Mouse (Mus musculus) MEL (cell line): ENCODE measurements around the gene Slc41a2. TPM values are rescaled to one million over a fixed set of nuclear protein-coding genes. Genes with fewer than 3 reads are reported as not detected.

ENCODE experiments used
- DNase-seq: peaks from one replicate; pipeline ENCODE4 v3.0.0; 2011; ENCODE audit warnings: low read depth, low spot score
- H3K27ac ChIP-seq: 2 replicates; pipeline ENCODE4 v1.5.1; 2012; ENCODE audit warnings: low read depth, mild to moderate bottlenecking, control low read depth, low read length, moderate library complexity; ENCODE audit not compliant: control insufficient read depth
- H3K27me3 ChIP-seq, 2 experiments: fragments of 150-350 bp in 1 of 2; sonication (generic) in 1 of 2; 2 replicates each; pipeline ENCODE4 v1.6.1; 2012; ENCODE audit warnings: low read length in 2 of 2, mild to moderate bottlenecking in 2 of 2, improper control_type of control experiment in 1 of 2, moderate library complexity in 1 of 2; ENCODE audit not compliant: insufficient read depth in 2 of 2, control insufficient read depth in 1 of 2
- H3K36me3 ChIP-seq, 2 experiments: 2 replicates each; pipeline ENCODE4 v1.6.1; 2012 to 2014; ENCODE audit warnings: low read length in 2 of 2, improper control_type of control experiment in 1 of 2, inconsistent platforms in 1 of 2, mild to moderate bottlenecking in 1 of 2; ENCODE audit not compliant: insufficient read depth in 2 of 2, control insufficient read depth in 1 of 2
- H3K4me1 ChIP-seq, 2 experiments: fragments of 150-350 bp in 1 of 2; sonication (generic) in 1 of 2; 2 replicates each; pipeline ENCODE4 v1.6.1; 2012; ENCODE audit warnings: low read length in 2 of 2, improper control_type of control experiment in 1 of 2, mild to moderate bottlenecking in 1 of 2; ENCODE audit not compliant: insufficient read depth in 2 of 2, control insufficient read depth in 1 of 2
- H3K4me3 ChIP-seq, 2 experiments: fragments of 150-350 bp in 1 of 2; sonication (generic) in 1 of 2; 2 replicates each; pipeline ENCODE4 v1.5.1; 2012; ENCODE audit warnings: low read depth in 2 of 2, low read length in 2 of 2, mild to moderate bottlenecking in 2 of 2, moderate library complexity in 2 of 2, control low read depth in 1 of 2, improper control_type of control experiment in 1 of 2; ENCODE audit not compliant: control insufficient read depth in 1 of 2, insufficient read depth in 1 of 2
- H3K79me2 ChIP-seq: 2 replicates; pipeline ENCODE4 v1.6.1; 2012; ENCODE audit warnings: mild to moderate bottlenecking, low read length, moderate library complexity; ENCODE audit not compliant: control insufficient read depth, poor library complexity, insufficient read depth
- H3K9ac ChIP-seq: 2 replicates; pipeline ENCODE4 v1.6.1; 2012; ENCODE audit warnings: low read depth, mild to moderate bottlenecking, control low read depth, low read length, moderate library complexity; ENCODE audit not compliant: control insufficient read depth, poor library complexity, severe bottlenecking
- H3K9me3 ChIP-seq: fragments of 150-350 bp; sonication (generic); replicated peaks from 2 replicates; pipeline ENCODE4 v1.6.1; 2012; ENCODE audit warnings: mild to moderate bottlenecking, low read length, improper control_type of control experiment, moderate library complexity; ENCODE audit not compliant: insufficient read depth
- BHLHE40 ChIP-seq: IDR thresholded peaks from 2 replicates; pipeline ENCODE4 v1.6.1; 2012; ENCODE audit warnings: low read depth, mild to moderate bottlenecking, inconsistent platforms, low read length, improper control_type of control experiment, borderline replicate concordance
- CHD1 ChIP-seq: IDR thresholded peaks from 2 replicates; pipeline ENCODE4 v1.6.1; 2012; ENCODE audit warnings: low read depth, mild to moderate bottlenecking, inconsistent platforms, low read length, improper control_type of control experiment
- CHD2 ChIP-seq: IDR thresholded peaks from 2 replicates; pipeline ENCODE4 v1.6.1; 2011; ENCODE audit warnings: low read length, improper control_type of control experiment
- CTCF ChIP-seq, 3 experiments: IDR thresholded peaks in 2 of 3; conservative IDR thresholded peaks in 1 of 3; 2 replicates each; pipeline ENCODE4 v1.5.1; 2011 to 2012; ENCODE audit warnings: low read length in 3 of 3, low read depth in 2 of 3, mild to moderate bottlenecking in 2 of 3, improper control_type of control experiment in 1 of 3, inconsistent platforms in 1 of 3, mixed read lengths in 1 of 3, moderate library complexity in 1 of 3; ENCODE audit not compliant: control insufficient read depth in 1 of 3, insufficient read depth in 1 of 3, poor library complexity in 1 of 3, severe bottlenecking in 1 of 3
- E2F4 ChIP-seq: IDR thresholded peaks from 2 replicates; pipeline ENCODE4 v1.6.1; 2011; ENCODE audit warnings: low read depth, low read length, improper control_type of control experiment, borderline replicate concordance
- ELF1 ChIP-seq: IDR thresholded peaks from 2 replicates; pipeline ENCODE4 v1.6.1; 2014; ENCODE audit warnings: low read depth, mild to moderate bottlenecking, inconsistent platforms, low read length, improper control_type of control experiment, moderate library complexity
- ETS1 ChIP-seq: IDR thresholded peaks from 2 replicates; pipeline ENCODE4 v1.6.1; 2012; ENCODE audit warnings: low read depth, mild to moderate bottlenecking, inconsistent platforms, low read length, improper control_type of control experiment, moderate library complexity
- GABPA ChIP-seq: IDR thresholded peaks from 2 replicates; pipeline ENCODE4 v1.6.1; 2012; ENCODE audit warnings: low read depth, mild to moderate bottlenecking, inconsistent platforms, low read length, improper control_type of control experiment, moderate library complexity
- GATA1 ChIP-seq: IDR thresholded peaks from 2 replicates; pipeline ENCODE4 v1.6.1; 2011; ENCODE audit warnings: low read depth, low read length, improper control_type of control experiment
- HCFC1 ChIP-seq: IDR thresholded peaks from 2 replicates; pipeline ENCODE4 v1.6.1; 2012; ENCODE audit warnings: low read depth, mild to moderate bottlenecking, inconsistent platforms, low read length, improper control_type of control experiment, moderate library complexity
- JUND ChIP-seq: IDR thresholded peaks from 2 replicates; pipeline ENCODE4 v1.6.1; 2011; ENCODE audit warnings: low read depth, mild to moderate bottlenecking, improper control_type of control experiment, low read length
- MAFK ChIP-seq: IDR thresholded peaks from 2 replicates; pipeline ENCODE4 v1.6.1; 2011; ENCODE audit warnings: low read depth, mild to moderate bottlenecking, low read length, improper control_type of control experiment, borderline replicate concordance
- MXI1 ChIP-seq: IDR thresholded peaks from 2 replicates; pipeline ENCODE4 v1.6.1; 2011; ENCODE audit warnings: mild to moderate bottlenecking, low read depth, low read length, improper control_type of control experiment
- MYB ChIP-seq: IDR thresholded peaks from 2 replicates; pipeline ENCODE4 v1.6.1; 2011; ENCODE audit warnings: mild to moderate bottlenecking, low read depth, low read length, improper control_type of control experiment
- NELFE ChIP-seq: IDR thresholded peaks from 2 replicates; pipeline ENCODE4 v1.6.1; 2011; ENCODE audit warnings: low read depth, low read length, improper control_type of control experiment
- POLR2A ChIP-seq, 2 experiments: IDR thresholded peaks; 2 replicates each; pipeline ENCODE4 v1.6.1; 2011 to 2012; ENCODE audit warnings: low read length in 2 of 2, mild to moderate bottlenecking in 2 of 2, control low read depth in 1 of 2, improper control_type of control experiment in 1 of 2, low read depth in 1 of 2, moderate library complexity in 1 of 2; ENCODE audit not compliant: control insufficient read depth in 1 of 2, insufficient read depth in 1 of 2, poor library complexity in 1 of 2
- RAD21 ChIP-seq: IDR thresholded peaks from 2 replicates; pipeline ENCODE4 v1.6.1; 2011; ENCODE audit warnings: mild to moderate bottlenecking, low read depth, low read length, improper control_type of control experiment
- RCOR1 ChIP-seq: IDR thresholded peaks from 2 replicates; pipeline ENCODE4 v1.6.1; 2012; ENCODE audit warnings: low read depth, mild to moderate bottlenecking, inconsistent platforms, low read length, improper control_type of control experiment
- SMC3 ChIP-seq: IDR thresholded peaks from 2 replicates; pipeline ENCODE4 v1.6.1; 2011; ENCODE audit warnings: low read depth, low read length, improper control_type of control experiment
- TCF12 ChIP-seq: IDR thresholded peaks from 2 replicates; pipeline ENCODE4 v1.6.1; 2014; ENCODE audit warnings: low read depth, mild to moderate bottlenecking, inconsistent platforms, low read length, improper control_type of control experiment, moderate library complexity
- UBTF ChIP-seq: IDR thresholded peaks from 2 replicates; pipeline ENCODE4 v1.6.1; 2012; ENCODE audit warnings: low read depth, mild to moderate bottlenecking, inconsistent platforms, low read length, improper control_type of control experiment, moderate library complexity, borderline replicate concordance; ENCODE audit not compliant: insufficient read depth
- USF1 ChIP-seq: IDR thresholded peaks from 2 replicates; pipeline ENCODE4 v1.6.1; 2014; ENCODE audit warnings: low read depth, mild to moderate bottlenecking, inconsistent platforms, low read length, improper control_type of control experiment, moderate library complexity
- USF2 ChIP-seq, 2 experiments: IDR thresholded peaks; 2 replicates each; pipeline ENCODE4 v1.6.1; 2011 to 2012; ENCODE audit warnings: improper control_type of control experiment in 2 of 2, low read length in 2 of 2, borderline replicate concordance in 1 of 2, inconsistent platforms in 1 of 2, low read depth in 1 of 2, mild to moderate bottlenecking in 1 of 2; ENCODE audit not compliant: insufficient read depth in 1 of 2
- ZKSCAN1 ChIP-seq: IDR thresholded peaks from 2 replicates; pipeline ENCODE4 v1.6.1; 2012; ENCODE audit warnings: low read depth, mild to moderate bottlenecking, inconsistent platforms, low read length, improper control_type of control experiment, moderate library complexity
- ZNF384 ChIP-seq: IDR thresholded peaks from 2 replicates; pipeline ENCODE4 v1.6.1; 2012; ENCODE audit warnings: low read depth, mild to moderate bottlenecking, inconsistent platforms, low read length, improper control_type of control experiment
- polyA plus RNA-seq, 2 experiments: library from polyadenylated mRNA; stranded (reverse) in 1 of 2; unstranded in 1 of 2; fragments of >175 nt in 1 of 2; fragments of >200 nt in 1 of 2; gene quantifications; 2 replicates each; pipeline versions ENCODE4 v1.2.1 to v1.2.4; 2012; ENCODE audit warnings: low replicate concordance in 2 of 2, low read depth in 1 of 2; ENCODE audit not compliant: insufficient read length in 2 of 2, insufficient read depth in 1 of 2, missing spikeins in 1 of 2
- total RNA-seq: library from RNA; depleted of rRNA; stranded (reverse); fragments of 300-350 nt; gene quantifications from 2 replicates; pipeline ENCODE4 v1.2.3, GENCODE M21; 2012

The Slc41a2 gene
- total and polyA plus RNA-seq, 3 experiments = not detected

- no peak overlapping the region for H3K9ac ChIP-seq
- DNase-seq = no peak
- no peaks in the 10 kb centered on the region for H3K9me3 ChIP-seq
- peaks cover 20 to 52% of the 10 kb centered on the region in 2 experiments for H3K4me1 ChIP-seq
- H3K79me2 ChIP-seq = peaks cover 9% of the 10 kb centered on the region
- H3K27me3 ChIP-seq = no peaks in the 10 kb centered on the region
- H3K36me3 ChIP-seq = peaks cover 16 to 61% of the 10 kb centered on the region in 2 experiments
- peak overlapping the region; percentile 98 for H3K27ac ChIP-seq
- H3K4me3 ChIP-seq = no peak overlapping the region
- TF ChIP-seq ELF1 (no peak), ZNF384 (no peak), CHD1 (no peak), GATA1 (no peak), JUND (no peak), SMC3 (no peak), CHD2 (no peak), GABPA (no peak), CTCF (IDR thresholded peaks at IDR 0.05 in 2 of 3, conservative IDR thresholded peaks at IDR 0.05 in 1 of 3; ENCODE audit: control insufficient read depth in 1 of 3, insufficient read depth in 1 of 3, low read depth in 2 of 3, low read length in 3 of 3, poor library complexity in 1 of 3, severe bottlenecking in 1 of 3) (no peak), E2F4 (no peak), TCF12 (no peak), NELFE (no peak), MXI1 (no peak), POLR2A (IDR thresholded peaks at IDR 0.05; ENCODE audit: control insufficient read depth in 1 of 2, insufficient read depth in 1 of 2, low read depth in 1 of 2, low read length in 2 of 2, poor library complexity in 1 of 2) (no peak), RAD21 (no peak)
Observed at GRCm38 (mm10) chr10:83374045-83374656, 36.5 kb upstream of the Slc41a2 start.

GRCm38 (mm10) chr10:83368918-83369317, 31.2 kb upstream of the Slc41a2 start:
- H3K36me3 ChIP-seq = peaks cover 15 to 35% of the 10 kb centered on the region in 2 experiments
- H3K9ac ChIP-seq = no peak overlapping the region

More at GRCm38 (mm10) chr10:83368918-83369317, 31.2 kb upstream of the Slc41a2 start:
- H3K4me3 ChIP-seq = no peak overlapping the region
- H3K27ac ChIP-seq = no peak overlapping the region
- H3K4me1 ChIP-seq = peaks cover 4 to 7% of the 10 kb centered on the region in 2 experiments
- no peak for DNase-seq
- no peaks in the 10 kb centered on the region for H3K27me3 ChIP-seq
- TF ChIP-seq JUND = no peak
- TF ChIP-seq BHLHE40 = no peak
- TF ChIP-seq MYB = no peak
- no peak for TF ChIP-seq USF2 (IDR thresholded peaks at IDR 0.05; ENCODE audit: borderline replicate concordance in 1 of 2, insufficient read depth in 1 of 2, low read depth in 1 of 2, low read length in 2 of 2)
- no peak for TF ChIP-seq USF1
- no peak for TF ChIP-seq UBTF
- TF ChIP-seq ETS1 = no peak
- TF ChIP-seq E2F4 = no peak
- TF ChIP-seq ZNF384 = no peak
- TF ChIP-seq MAFK = no peak
- TF ChIP-seq ZKSCAN1 = no peak
- TF ChIP-seq HCFC1 = no peak
- no peak for TF ChIP-seq CHD2
- no peak for TF ChIP-seq RCOR1
- H3K79me2 ChIP-seq = peaks cover 7% of the 10 kb centered on the region
- no peaks in the 10 kb centered on the region for H3K9me3 ChIP-seq
